Mouse (Mus musculus) left cerebral cortex, postnatal 36 days (tissue): Measurements from ENCODE around the gene Rnf19b. TPM values are rescaled to one million over a fixed set of nuclear protein-coding genes. Genes with fewer than 3 reads are reported as not detected.

Experiments used
- DNase-seq, 2 experiments: peaks; one replicate each; pipeline ENCODE4 v3.0.0; 2021 to 2022; ENCODE audit warnings: low spot score in 2 of 2, mixed read lengths in 1 of 2
- intact Hi-C: fragments of 180-260 bp; cut with DNase I; formaldehyde crosslinking; loops from one replicate; pipeline ENCODE4 v1.15.1; 2025
- total RNA-seq, 2 experiments: library from RNA; stranded (reverse); gene quantifications; 2 replicates each; pipeline ENCODE4 v1.2.3; 2021

Gene Rnf19b
- total RNA-seq, 2 experiments from 2014 or later = 48.7 to 58.2 TPM

DNA sequence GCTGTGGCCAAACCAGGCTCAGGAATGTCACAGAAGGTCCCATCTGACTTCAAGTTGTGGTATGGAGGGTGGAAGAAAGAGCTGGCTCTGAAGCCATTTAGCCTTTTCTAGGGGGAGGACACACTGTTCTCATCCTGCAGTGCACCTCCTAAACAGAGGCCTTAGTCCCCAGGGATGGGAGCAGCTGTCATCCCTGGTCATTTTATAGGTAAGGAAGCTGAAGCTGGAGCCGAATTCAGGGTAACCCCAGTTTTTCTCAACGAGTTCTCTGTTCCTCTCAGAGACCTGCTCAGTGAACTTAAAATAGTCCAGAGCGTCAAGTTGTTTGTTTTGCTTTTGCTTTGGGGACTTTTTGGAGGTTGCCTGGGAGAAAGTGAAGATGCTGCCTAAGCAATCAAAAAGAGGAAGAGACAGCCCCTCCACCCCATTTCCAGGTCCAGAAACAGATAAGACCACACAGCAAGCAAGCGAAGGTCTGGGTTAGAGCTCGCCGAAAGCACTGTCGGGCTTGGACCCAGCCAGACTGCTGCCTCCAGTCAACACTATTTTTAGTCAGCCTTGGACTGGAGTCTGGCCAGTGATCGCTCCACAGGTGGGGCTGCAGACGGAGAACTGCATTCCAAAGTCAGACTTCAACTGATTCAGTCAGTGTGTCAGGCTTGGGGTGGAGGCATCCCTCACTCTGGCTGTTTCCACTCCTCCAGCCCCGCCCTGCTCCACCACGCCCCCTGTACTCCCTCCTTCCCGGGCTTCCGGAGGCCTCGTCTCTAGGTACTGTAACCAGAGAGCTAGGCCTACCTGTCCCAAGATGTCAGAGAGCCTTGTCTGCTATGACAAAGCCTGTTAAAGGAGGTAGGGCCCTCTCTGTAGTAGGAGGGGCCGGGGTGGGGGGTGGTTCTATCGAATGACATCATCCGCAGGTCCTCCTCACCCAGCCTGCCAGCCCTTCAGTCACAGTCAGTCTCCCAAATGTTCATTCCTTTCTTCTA is 24.8 kb upstream of the Rnf19b start:
- DNase-seq = peak; percentile 32 to 40
- intact Hi-C loops = no loop called here

DNA sequence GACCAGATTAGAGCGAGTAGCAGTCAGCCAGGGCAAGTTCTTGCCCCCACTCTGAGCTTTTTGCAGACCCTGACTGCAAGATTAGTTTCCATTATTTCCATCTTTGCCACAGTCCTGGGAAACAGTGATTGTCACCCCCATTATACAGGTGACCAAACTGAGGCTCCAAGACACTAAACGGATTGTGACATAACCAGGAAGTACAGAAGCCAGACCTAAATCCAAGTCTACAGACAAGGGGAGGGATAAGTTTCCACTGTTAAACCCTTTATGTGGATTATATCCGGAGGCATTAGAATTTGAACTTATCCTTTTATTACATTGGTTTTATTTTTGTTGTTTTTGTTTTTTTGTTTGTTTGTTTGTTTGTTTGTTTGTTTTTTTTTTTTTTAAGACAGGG is 23.8 kb upstream of the Rnf19b start:
- no peak for DNase-seq
- intact Hi-C loops = no loop called here

- no peak for DNase-seq
- intact Hi-C loops = no loop called here
Observed at GRCm38 (mm10) chr4:129034706-129035660, 23.1 kb upstream of the Rnf19b start.

- DNase-seq = no peak
- intact Hi-C loops = no loop called here
Observed at GRCm38 (mm10) chr4:129035851-129036445, 22.1 kb upstream of the Rnf19b start.

GRCm38 (mm10) chr4:129047721-129048421 is 10.2 kb upstream of the Rnf19b start:
- intact Hi-C loops = loop anchor here (1.0 kb wide), 1 partner anchor 28 kb away; no protein-coding TSS in a partner anchor
- DNase-seq = no peak

DNA sequence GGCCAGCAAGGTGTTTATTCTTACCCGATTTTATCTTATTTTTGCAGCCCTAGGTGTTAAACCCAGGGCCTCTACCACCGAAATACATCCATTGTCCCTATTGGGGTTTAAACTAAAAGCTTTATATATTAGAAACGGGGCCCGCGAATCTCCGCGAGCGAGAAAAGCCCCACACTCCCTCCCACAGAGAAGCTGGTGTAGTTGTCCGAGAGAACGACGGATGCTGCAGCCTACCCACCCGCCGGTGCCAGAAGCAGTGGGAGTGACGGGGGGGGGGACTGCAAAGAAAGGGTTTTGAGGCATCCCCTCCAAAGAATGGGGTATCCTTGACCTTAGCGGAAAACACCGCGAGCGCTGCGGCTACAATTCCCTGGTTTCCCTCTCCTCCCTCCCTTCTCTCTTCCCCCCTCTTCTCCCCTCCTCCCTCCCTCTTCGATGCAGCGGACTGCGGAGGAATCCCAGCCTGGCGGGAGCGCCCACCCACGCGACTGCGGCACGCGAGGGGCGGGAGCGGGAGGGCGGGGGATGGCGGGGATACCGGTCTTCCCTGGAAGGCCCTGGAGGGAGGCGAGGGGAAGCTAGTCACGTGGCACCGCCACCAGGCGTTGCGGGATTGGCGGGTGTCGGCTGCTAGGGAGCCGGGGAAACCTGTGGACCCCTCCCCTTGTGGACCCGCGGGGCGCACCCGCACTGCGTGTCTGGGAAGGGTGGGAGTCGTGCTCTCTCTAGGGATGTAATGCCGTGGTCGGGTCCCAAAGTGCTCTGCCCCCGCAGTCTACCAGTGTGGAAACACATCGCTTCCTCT is 9.4 kb upstream of the Rnf19b start:
- intact Hi-C loops = no loop called here
- peak; percentile 88 to 91 for DNase-seq

DNA sequence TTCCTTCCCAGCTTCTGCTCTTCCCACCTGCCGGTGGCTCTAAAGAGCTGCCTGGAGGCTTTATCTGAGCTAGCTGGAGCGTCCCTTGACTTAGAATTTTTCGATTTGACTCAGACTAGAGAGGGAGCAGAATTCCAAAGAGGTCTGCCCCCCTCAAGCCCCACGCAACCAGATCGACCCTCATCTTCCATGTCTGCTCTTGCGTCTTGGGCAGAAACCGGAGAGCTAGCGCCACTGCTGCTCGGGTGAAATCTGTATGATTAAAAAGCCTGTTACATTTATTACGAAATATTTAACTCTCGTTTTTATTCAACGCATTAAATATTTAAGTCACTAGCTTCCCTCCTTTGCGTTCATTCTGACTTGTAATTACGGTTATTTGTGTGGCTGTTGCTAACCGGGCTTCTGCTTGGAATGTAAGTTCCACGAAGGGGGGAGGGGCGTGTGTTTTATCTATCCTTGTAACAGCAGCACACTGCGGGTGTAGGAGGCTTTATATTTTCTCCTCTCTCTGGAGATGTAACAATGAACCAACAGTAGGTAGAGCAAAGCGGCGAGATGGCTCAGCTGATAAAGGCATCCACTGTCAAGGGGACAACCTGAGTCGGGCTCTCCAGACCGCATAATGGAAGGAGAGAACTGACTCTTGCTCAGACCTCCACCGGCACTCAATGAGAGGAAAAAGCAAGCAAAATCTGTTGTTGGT is 8.6 kb upstream of the Rnf19b start:
- intact Hi-C loops = no loop called here
- peak; percentile 31 to 34 for DNase-seq

GRCm38 (mm10) chr4:129050365-129050764 is 7.7 kb upstream of the Rnf19b start:
- intact Hi-C loops = no loop called here
- no peak for DNase-seq

DNA sequence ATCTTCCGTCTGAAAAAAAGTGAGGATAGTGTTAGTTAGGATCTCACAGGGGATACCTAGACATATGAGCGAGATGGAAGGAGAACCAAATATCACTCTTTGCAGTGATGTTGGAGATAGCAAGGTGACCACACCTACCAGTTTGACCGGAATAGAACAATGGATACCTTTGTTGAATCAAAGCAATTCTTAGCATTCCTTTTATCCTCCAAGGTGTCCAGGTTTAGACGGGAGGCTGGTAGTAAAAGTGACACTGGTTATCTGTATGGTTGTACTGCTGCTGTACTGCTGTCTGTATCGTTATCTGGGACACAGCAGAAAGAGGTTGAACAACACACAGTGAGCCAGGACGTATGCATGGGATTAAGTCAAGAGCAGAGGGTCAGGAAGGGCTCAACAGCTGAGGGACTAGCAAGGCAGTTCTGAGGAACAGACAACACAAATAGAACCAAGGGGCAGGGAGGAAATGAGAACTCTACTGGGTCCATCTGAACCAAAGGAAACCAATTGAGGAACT is 7.1 kb upstream of the Rnf19b start:
- intact Hi-C loops = no loop called here
- DNase-seq = no peak

GRCm38 (mm10) chr4:129051461-129052183 is 6.4 kb upstream of the Rnf19b start:
- intact Hi-C loops = no loop called here

GRCm38 (mm10) chr4:129054757-129055156 is 3.3 kb upstream of the Rnf19b start:
- intact Hi-C loops = no loop called here
- no peak for DNase-seq

More at GRCm38 (mm10) chr4:129051461-129052183, 6.4 kb upstream of the Rnf19b start:
- DNase-seq = no peak

GRCm38 (mm10) chr4:129055562-129055961 is 2.5 kb upstream of the Rnf19b start:
- no peak for DNase-seq
- intact Hi-C loops = no loop called here

DNA sequence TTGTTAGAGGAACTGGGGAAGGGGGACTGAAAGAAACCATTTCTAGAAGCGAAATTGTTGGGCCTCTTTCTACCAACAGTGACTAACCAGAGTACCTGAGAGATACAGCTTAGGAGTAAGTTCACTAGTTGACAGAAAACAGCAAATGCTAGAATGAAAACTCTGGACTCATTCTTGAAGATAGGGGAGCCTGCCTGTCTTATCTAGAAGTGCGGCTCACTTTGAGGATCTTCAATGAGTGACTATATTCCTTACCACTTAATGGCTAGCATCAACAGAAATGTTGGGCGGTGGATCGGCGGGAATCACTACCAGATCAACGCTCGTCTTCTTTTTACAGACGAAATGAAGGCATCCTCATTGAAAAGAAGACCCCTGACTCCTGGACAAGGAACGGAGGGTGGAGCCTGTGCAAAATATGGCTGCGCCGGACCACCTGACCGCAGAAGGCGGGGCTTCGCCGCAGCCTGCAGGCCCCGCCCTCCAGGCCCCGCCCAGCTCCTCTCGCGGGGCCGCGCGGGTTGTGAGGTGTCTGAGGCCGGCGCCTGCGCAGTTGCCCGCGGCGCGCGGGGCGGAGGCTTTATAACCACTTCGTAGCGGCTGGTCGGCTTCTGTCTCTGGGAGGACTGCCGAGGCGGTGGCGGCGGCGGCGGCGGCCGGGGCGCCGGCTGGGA is 401 bp upstream of the Rnf19b start:
- intact Hi-C loops = no loop called here
- peak; percentile 96 to 97 for DNase-seq

GRCm38 (mm10) chr4:129059125-129059551 is 1.1 kb downstream of the Rnf19b start:
- no peak for DNase-seq
- intact Hi-C loops = no loop called here

GRCm38 (mm10) chr4:129059922-129060321 is 1.9 kb downstream of the Rnf19b start:
- intact Hi-C loops = no loop called here
- DNase-seq = no peak

GRCm38 (mm10) chr4:129061486-129061885 is 3.4 kb downstream of the Rnf19b start:
- DNase-seq = no peak
- intact Hi-C loops = no loop called here
